Mouse (Mus musculus): ENCODE results near the gene Ikzf4.
"Not testable (repeated sequence)": the region's sequence is repeated elsewhere in the genome, so short reads cannot be mapped to it uniquely, and the experiment has no call there.

Gene Ikzf4

GRCm38 (mm10) chr10:128639999-128640398 lies 5.8 kb downstream of the Ikzf4 start:
- DNase-seq (ENCODE audit: low spot score) = no peak

GRCm38 (mm10) chr10:128637011-128637410 lies 8.8 kb downstream of the Ikzf4 start:
- no peak for DNase-seq (ENCODE audit: low spot score)

GRCm38 (mm10) chr10:128636561-128636960 lies 9.2 kb downstream of the Ikzf4 start:
- DNase-seq (ENCODE audit: low spot score) = no peak

- DNase-seq (ENCODE audit: low spot score) = no peak
These were observed 10.1 kb downstream of the Ikzf4 start for GRCm38 (mm10) chr10:128635697-128636096.

GRCm38 (mm10) chr10:128631571-128631970 lies 14.2 kb downstream of the Ikzf4 start:
- no peak for DNase-seq (ENCODE audit: low spot score)

- not testable (repeated sequence) for DNase-seq (ENCODE audit: low spot score)
These were observed 15.5 kb downstream of the Ikzf4 start for GRCm38 (mm10) chr10:128630306-128630705.

- no peak for DNase-seq (ENCODE audit: low spot score)
These were observed 16.0 kb downstream of the Ikzf4 start for GRCm38 (mm10) chr10:128629746-128630145.

- DNase-seq (ENCODE audit: low spot score) = no peak
These were observed 18.1 kb downstream of the Ikzf4 start for GRCm38 (mm10) chr10:128627398-128628317.

GRCm38 (mm10) chr10:128626311-128627310 lies 19.2 kb downstream of the Ikzf4 start, which contains the start of gene Rps26:
Rps26 (minus strand) TSS chr10:128626747.
- peak; percentile 82 for DNase-seq (ENCODE audit: low spot score)

- no peak for DNase-seq (ENCODE audit: low spot score)
These were observed 20.4 kb downstream of the Ikzf4 start for GRCm38 (mm10) chr10:128625287-128625894.

GRCm38 (mm10) chr10:128623106-128623613 lies 22.6 kb downstream of the Ikzf4 start:
- DNase-seq (ENCODE audit: low spot score) = not testable (repeated sequence)

- no peak for DNase-seq (ENCODE audit: low spot score)
These were observed 23.1 kb downstream of the Ikzf4 start for GRCm38 (mm10) chr10:128622702-128623101.

GRCm38 (mm10) chr10:128621986-128622520 lies 23.7 kb downstream of the Ikzf4 start:
- no peak for DNase-seq (ENCODE audit: low spot score)

GRCm38 (mm10) chr10:128620241-128620640 lies 25.6 kb downstream of the Ikzf4 start:
- no peak for DNase-seq (ENCODE audit: low spot score)

GRCm38 (mm10) chr10:128619148-128619547 lies 26.6 kb downstream of the Ikzf4 start:
- not testable (repeated sequence) for DNase-seq (ENCODE audit: low spot score)

- DNase-seq (ENCODE audit: low spot score) = no peak
These were observed 27.2 kb downstream of the Ikzf4 start for GRCm38 (mm10) chr10:128618570-128618969.

- not testable (repeated sequence) for DNase-seq (ENCODE audit: low spot score)
These were observed 29.9 kb downstream of the Ikzf4 start for GRCm38 (mm10) chr10:128615798-128616448.

- DNase-seq (ENCODE audit: low spot score) = no peak
These were observed 30.9 kb downstream of the Ikzf4 start for GRCm38 (mm10) chr10:128614934-128615333.

GRCm38 (mm10) chr10:128613820-128614219 lies 32.0 kb downstream of the Ikzf4 start:
- not testable (repeated sequence) for DNase-seq (ENCODE audit: low spot score)

GRCm38 (mm10) chr10:128613154-128613440 lies 32.7 kb downstream of the Ikzf4 start:
- no peak for DNase-seq (ENCODE audit: low spot score)

Measured in ovary, postnatal 10 days (tissue).